Mouse (Mus musculus) embryonic facial prominence, embryonic 15.5 days (tissue): ENCODE results near the gene Psmd3. TPM values are rescaled to one million over a fixed set of nuclear protein-coding genes. Genes with fewer than 3 reads are reported as not detected.
"Not testable (repeated sequence)": the region's sequence is repeated elsewhere in the genome, so short reads cannot be mapped to it uniquely, and the experiment has no call there.

ENCODE experiments used
- ATAC-seq: fragments of 200-750 bp; cut with Nextera tagmentation; 2 replicates; pipeline ENCODE4 v1.8.0; 2017; ENCODE audit warnings: low read depth, moderate TSS enrichment; ENCODE audit not compliant: insufficient number of reproducible peaks, low FRiP score, low TSS enrichment
- H3K27ac ChIP-seq: fragments of 300-500 bp; sonication (generic); replicated peaks from 2 replicates; pipeline ENCODE4 v1.5.1; 2015; ENCODE audit warnings: mild to moderate bottlenecking, inconsistent platforms
- H3K27me3 ChIP-seq: fragments of 300-500 bp; sonication (generic); 2 replicates; pipeline ENCODE4 v1.6.1; 2015; ENCODE audit warnings: inconsistent platforms
- H3K36me3 ChIP-seq: fragments of 300-500 bp; sonication (generic); 2 replicates; pipeline ENCODE4 v1.6.1; 2015; ENCODE audit warnings: mild to moderate bottlenecking, inconsistent platforms
- H3K4me1 ChIP-seq: fragments of 300-500 bp; sonication (generic); 2 replicates; pipeline ENCODE4 v1.6.1; 2015; ENCODE audit warnings: inconsistent platforms
- H3K4me2 ChIP-seq: fragments of 300-500 bp; sonication (generic); replicated peaks from 2 replicates; pipeline ENCODE4 v1.6.1; 2015; ENCODE audit warnings: mild to moderate bottlenecking, inconsistent platforms
- H3K4me3 ChIP-seq: fragments of 300-500 bp; sonication (generic); replicated peaks from 2 replicates; pipeline ENCODE4 v1.5.1; 2015; ENCODE audit warnings: mild to moderate bottlenecking, inconsistent platforms
- H3K9ac ChIP-seq: fragments of 300-500 bp; sonication (generic); 2 replicates; pipeline ENCODE4 v1.6.1; 2015; ENCODE audit warnings: inconsistent platforms
- H3K9me3 ChIP-seq: fragments of 300-500 bp; sonication (generic); replicated peaks from 2 replicates; pipeline ENCODE4 v1.6.1; 2016; ENCODE audit warnings: inconsistent platforms
- WGBS: fragments of 180-500 bp; shearing (Covaris S2); methylation state at CpG from one replicate; pipeline ENCODE4 v1.1.7; 2015; 5-methylcytosine and 5-hydroxymethylcytosine counted together
- polyA plus RNA-seq: library from polyadenylated mRNA; unstranded; fragments of >200 nt; fragmentation: Nextera tagmentation; extraction: Ambion mirVana; gene quantifications from 2 replicates; pipeline ENCODE4 v1.2.1, GENCODE M21; 2015

Psmd3 gene
- polyA plus RNA-seq, result 204 and 214 TPM in 2 replicates

DNA sequence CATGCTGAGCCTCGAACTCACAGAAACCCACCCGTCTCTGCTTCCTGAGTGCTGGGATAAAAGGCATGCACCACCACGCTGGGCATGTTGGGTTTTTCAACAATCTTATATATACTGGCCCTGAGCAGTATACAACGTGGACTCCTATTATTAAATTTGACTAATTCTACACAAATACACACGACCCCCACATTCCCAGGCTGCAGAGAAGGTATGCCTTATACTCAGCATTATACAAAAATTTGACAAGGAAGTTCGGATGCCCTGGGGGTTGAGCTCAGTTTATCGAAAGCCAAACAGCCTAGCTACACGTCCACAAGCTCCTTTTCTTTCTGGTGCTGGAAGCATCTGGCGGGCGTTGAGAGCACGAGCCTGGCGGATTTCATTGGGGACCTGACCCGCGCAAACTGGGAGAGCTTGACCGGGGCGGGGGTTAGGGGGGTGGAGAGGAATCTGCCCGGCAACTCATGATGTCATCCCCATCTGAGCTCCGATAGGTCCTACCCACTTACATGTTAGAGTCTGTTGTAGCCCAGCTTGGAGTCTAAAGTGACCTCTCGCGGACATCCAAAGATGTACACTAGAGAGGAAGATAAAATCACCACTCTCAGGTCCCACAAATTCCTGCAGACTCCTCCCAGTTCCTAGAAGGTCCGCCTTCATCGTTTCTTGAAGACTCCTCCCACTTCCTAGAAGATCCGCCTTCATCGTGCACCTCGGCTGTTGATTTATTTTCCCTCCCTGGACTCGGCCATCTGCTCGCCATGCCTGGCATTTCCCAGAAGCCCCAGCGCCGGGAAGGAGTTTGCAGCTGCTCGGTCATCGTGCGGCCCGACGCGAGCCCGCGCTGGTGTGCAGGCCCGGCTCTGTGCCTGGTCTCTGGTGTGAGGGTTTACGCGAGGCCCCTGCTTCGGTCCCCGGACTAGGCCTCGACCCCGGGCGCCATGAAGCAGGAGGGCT lies at the start of gene Psmd3:
Gene Psmd3 (plus strand): TSS at position 769 of the 960 bp plus-strand sequence.
- Histone ChIP-seq H3K27ac (peak within 1 kb of the TSS; percentile 83), H3K4me3 (peak within 1 kb of the TSS; percentile 78), H3K27me3 (no peaks in the 10 kb centered on the region), H3K9me3 (no peaks in the 10 kb centered on the region), H3K36me3 (peaks cover 22% of the 10 kb centered on the region), H3K4me1 (peaks cover 7% of the 10 kb centered on the region), H3K4me2 (peak within 1 kb of the TSS; percentile 70), H3K9ac (peak within 1 kb of the TSS; percentile 96)
- ATAC-seq, result peak; percentile 94
- 3% methylated on average over 45 of the region's 45 CpGs for WGBS

DNA sequence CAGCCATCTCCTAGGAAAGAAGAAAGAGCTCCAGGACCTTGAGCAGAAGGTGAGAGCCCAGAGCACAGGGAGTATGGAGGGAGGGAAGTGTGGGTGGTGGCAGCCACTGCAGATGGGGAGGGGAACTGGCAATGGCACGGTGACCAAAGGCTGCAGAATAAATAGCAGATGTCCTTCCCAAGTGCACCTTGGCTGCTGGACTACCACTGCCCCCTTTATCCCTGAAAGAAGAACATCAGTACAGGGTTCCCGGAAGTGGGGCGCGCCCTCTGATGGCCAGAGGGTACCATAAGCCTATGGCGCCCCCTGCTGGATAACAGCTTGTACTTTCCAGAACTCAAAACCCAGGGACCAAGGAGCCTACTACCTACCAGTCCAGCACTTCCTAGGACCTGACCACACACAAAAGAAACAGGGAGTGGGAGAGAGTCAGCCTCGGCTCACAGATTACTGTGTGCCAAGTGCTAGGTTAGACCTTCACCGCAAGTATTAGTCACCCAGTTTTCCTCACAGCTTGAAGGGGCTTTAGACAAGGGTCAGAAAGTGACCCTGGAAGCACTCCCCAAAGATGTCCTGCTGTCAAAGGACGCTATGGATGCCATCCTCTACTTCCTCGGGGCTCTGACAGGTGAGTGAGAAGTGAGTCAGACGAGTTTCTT lies 46.9 kb upstream of the Psmd3 start:
- not testable (repeated sequence) for H3K9ac ChIP-seq, H3K9me3 ChIP-seq, H3K27me3 ChIP-seq, H3K36me3 ChIP-seq, H3K4me2 ChIP-seq, ATAC-seq, H3K4me1 ChIP-seq, H3K27ac ChIP-seq, H3K4me3 ChIP-seq
- 30% methylated on average over 10 of the region's 10 CpGs for WGBS

DNA sequence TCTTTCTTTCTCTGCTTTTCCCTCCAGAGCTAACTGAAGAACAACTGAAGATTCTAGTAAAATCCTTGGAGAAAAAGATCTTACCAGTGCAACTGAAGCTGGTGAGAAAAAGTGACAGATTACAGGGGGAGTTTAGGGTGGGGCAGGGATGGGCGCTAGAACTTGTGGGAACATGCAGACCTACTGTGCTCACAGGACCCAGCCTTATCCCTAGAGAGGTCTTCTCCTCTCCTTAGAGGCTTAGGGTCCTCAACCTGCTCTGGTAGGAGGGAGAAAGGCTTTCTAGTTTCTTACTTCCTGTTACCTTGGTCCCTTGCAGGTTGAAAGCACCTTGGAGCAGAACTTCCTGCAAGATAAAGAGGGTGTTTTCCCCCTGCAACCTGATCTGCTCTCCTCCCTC lies 44.9 kb upstream of the Psmd3 start:
- Histone ChIP-seq H3K27ac (no peak overlapping the region), H3K27me3 (0 out of 2 replicates have a peak, but pooled peaks cover 5% of the 10 kb centered on the region), H3K9me3 (no peaks in the 10 kb centered on the region), H3K9ac (no peak overlapping the region), H3K4me2 (no peak overlapping the region), H3K4me1 (no peaks in the 10 kb centered on the region), H3K4me3 (no peak overlapping the region), H3K36me3 (no peaks in the 10 kb centered on the region)
- no peak for ATAC-seq
- 78% methylated on average over 1 of the region's 1 CpGs for WGBS

DNA sequence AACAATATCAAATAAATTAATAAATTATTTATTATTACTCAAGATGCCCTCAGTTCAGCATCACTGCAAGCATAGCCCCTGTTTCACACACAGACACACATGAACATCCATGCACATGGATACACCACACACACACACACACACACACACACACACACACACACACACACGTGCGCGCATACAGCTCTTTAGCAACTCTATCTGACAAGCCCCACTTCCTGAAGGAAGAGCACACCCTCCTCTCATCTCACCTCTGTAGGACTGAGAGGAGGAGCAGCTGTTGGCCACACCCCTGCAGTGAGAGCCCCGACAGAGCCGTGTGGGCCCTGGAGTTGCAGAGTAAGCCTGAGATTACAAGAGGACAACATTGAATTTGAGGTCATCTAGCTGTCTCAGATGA lies 42.3 kb upstream of the Psmd3 start:
- H3K9me3 ChIP-seq, result no peaks in the 10 kb centered on the region
- no peak overlapping the region for H3K4me2 ChIP-seq
- H3K9ac ChIP-seq, result no peak overlapping the region
- H3K27ac ChIP-seq, result no peak overlapping the region
- H3K4me3 ChIP-seq, result no peak overlapping the region
- 0 out of 2 replicates have a peak, but pooled peaks cover 5% of the 10 kb centered on the region for H3K27me3 ChIP-seq
- no peak for ATAC-seq
- H3K4me1 ChIP-seq, result no peaks in the 10 kb centered on the region
- 64% methylated on average over 5 of the region's 5 CpGs for WGBS
- no peaks in the 10 kb centered on the region for H3K36me3 ChIP-seq

DNA sequence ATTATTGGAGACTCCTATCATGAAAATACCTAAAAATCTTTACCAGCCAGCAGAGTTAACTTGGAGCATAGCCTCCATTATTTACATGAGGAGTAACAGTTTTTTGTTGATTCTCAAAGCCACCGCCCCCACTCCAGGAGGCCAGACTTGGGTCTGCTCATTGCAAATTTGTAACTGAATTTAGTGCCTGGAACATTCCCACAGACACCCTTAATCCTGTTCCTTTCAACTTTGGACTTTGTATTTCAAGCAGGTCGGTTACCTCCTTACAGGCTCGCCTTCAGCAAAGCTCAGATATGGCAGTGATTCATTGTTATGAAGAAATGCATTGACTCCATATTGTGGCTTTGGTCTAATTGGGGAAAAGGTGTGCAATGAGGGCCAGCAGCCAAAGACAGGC lies 37.6 kb upstream of the Psmd3 start:
- H3K4me3 ChIP-seq, result no peak overlapping the region
- peaks cover 15% of the 10 kb centered on the region for H3K27me3 ChIP-seq
- no peaks in the 10 kb centered on the region for H3K9me3 ChIP-seq
- no peak overlapping the region for H3K9ac ChIP-seq
- no peaks in the 10 kb centered on the region for H3K36me3 ChIP-seq
- no peaks in the 10 kb centered on the region for H3K4me1 ChIP-seq
- no peak overlapping the region for H3K27ac ChIP-seq
- WGBS, result 78% methylated on average over 3 of the region's 3 CpGs
- H3K4me2 ChIP-seq, result no peak overlapping the region
- no peak for ATAC-seq

DNA sequence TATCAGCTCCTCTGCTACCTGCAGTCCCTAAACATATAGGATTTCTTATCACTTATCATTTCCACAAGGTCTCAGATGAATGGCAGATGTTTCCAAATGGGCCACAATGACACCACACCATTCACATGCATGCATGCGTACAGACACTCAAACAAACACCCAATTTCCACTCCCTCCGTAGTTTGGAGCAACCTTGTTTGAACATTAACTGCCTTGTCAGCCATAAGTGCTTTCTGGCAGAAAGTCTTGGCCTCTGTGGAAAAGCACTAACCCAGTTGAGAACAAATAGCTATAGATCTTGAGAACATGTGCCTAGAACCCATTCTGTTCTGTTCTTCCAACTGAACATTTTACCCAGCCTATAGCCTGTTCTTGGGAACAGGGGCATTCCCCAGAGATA lies 36.4 kb upstream of the Psmd3 start:
- Histone ChIP-seq H3K9ac (no peak overlapping the region), H3K27ac (no peak overlapping the region), H3K27me3 (peaks cover 19% of the 10 kb centered on the region), H3K4me2 (no peak overlapping the region), H3K36me3 (no peaks in the 10 kb centered on the region), H3K4me1 (no peaks in the 10 kb centered on the region), H3K4me3 (no peak overlapping the region), H3K9me3 (no peaks in the 10 kb centered on the region)
- ATAC-seq, result no peak
- 75% methylated on average over 2 of the region's 2 CpGs for WGBS

DNA sequence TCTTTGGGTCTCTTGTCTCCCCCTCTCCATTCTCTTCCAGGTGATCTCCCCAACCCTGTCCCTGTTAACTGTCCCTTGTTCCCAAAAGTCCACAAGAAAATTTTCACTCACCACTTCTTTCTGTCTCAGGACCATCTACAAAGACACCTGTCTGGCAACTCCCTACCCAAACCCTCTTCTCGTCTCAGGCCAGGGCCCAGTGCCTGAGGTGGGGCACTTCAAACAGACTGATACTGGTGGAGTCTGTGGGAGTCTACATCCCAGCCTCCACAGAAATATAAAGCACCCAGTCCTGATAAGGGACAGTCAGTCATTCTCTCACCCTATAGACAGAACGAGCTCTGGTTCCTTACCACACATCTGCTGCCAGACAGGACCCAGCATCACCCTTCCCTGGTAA lies 35.9 kb upstream of the Psmd3 start, which contains the start of gene Gsdma2:
Gene Gsdma2 (plus strand): TSS at position 301 of the 400 bp plus-strand sequence.
- WGBS, result 58% methylated on average over 2 of the region's 2 CpGs
- H3K27me3 ChIP-seq, result peaks cover 16% of the 10 kb centered on the region
- H3K27ac ChIP-seq, result no peak within 1 kb of the TSS
- no peak within 1 kb of the TSS for H3K4me2 ChIP-seq
- no peaks in the 10 kb centered on the region for H3K4me1 ChIP-seq
- H3K4me3 ChIP-seq, result no peak within 1 kb of the TSS
- no peaks in the 10 kb centered on the region for H3K9me3 ChIP-seq
- H3K36me3 ChIP-seq, result no peaks in the 10 kb centered on the region
- ATAC-seq, result no peak
- H3K9ac ChIP-seq, result no peak within 1 kb of the TSS

DNA sequence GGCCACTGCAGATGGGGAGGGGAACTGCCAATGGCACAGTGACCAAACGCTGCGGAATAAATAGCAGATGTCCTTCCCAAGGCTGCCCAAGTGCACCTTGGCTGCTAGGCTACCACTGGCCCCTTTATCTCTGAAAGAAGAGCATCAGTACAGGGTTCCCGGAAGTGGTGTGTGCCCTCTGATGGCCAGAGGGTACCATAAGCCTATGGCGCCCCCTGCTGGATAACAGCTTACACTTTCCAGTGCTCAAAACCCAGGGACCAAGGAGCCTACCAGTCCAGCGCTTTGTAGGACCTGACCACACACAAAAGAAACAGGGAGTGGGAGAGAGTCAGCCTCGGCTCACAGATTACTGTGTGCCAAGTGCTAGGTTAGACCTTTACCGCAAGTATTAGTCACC lies 27.3 kb upstream of the Psmd3 start:
- not testable (repeated sequence) for H3K27me3 ChIP-seq, H3K4me1 ChIP-seq, H3K4me3 ChIP-seq, H3K27ac ChIP-seq, H3K4me2 ChIP-seq, H3K36me3 ChIP-seq, ATAC-seq, H3K9ac ChIP-seq, H3K9me3 ChIP-seq
- 11% methylated on average over 7 of the region's 7 CpGs for WGBS

DNA sequence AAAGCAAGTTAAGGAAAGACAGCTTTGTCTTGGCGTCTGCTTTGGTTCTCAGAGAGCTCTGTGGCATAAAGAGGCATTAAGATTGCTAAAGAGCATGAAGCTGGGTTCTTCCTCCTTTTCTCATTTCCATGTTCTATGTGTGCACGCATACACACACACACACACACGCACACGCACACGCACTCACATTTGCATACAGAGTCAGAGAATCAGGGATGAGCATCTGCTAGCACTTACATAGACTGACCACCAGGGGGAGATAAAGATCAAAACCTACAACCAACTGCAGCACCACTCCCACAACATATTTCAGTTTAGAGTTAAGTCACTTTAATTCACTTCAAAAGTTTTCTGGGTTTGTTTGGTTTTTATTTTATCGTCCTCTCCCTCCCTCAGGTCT lies 21.8 kb upstream of the Psmd3 start:
- Histone ChIP-seq H3K36me3 (no peaks in the 10 kb centered on the region), H3K27ac (no peak overlapping the region), H3K27me3 (no peaks in the 10 kb centered on the region), H3K4me3 (no peak overlapping the region), H3K4me1 (no peaks in the 10 kb centered on the region), H3K9ac (no peak overlapping the region), H3K4me2 (no peak overlapping the region), H3K9me3 (no peaks in the 10 kb centered on the region)
- ATAC-seq, result no peak
- 10% methylated on average over 6 of the region's 6 CpGs for WGBS

DNA sequence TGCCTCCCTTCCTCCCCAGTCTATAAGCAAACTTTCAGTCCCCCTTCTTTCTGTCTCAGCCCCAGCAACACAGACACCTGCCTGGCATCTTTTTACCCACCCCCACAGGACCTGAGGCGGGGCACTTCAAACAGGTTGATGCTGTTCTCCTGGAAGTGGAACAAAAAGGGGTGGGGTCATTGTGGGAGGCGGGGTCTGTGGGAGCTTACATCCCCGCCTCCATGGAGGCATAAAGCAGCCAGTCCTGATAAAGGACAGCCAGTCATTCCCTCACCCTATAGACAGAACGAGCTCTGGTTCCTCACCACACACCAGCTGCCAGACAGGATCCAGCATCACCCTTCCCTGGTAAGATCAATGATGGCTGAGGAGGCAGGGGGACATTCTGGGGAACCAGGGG lies 18.3 kb upstream of the Psmd3 start, which contains the start of gene Gsdma:
Gene Gsdma (plus strand): TSS at position 261 of the 400 bp plus-strand sequence.
- Histone ChIP-seq H3K4me2 (no peak within 1 kb of the TSS), H3K4me1 (no peaks in the 10 kb centered on the region), H3K27me3 (peaks cover 13% of the 10 kb centered on the region; the same call in 1 of the 2 replicates), H3K36me3 (no peaks in the 10 kb centered on the region), H3K9me3 (no peaks in the 10 kb centered on the region), H3K27ac (no peak within 1 kb of the TSS), H3K9ac (no peak within 1 kb of the TSS), H3K4me3 (no peak within 1 kb of the TSS)
- ATAC-seq, result 0 out of 2 replicates have a peak, but pooled peaks have one; percentile 40
- 17% methylated on average over 4 of the region's 4 CpGs for WGBS

DNA sequence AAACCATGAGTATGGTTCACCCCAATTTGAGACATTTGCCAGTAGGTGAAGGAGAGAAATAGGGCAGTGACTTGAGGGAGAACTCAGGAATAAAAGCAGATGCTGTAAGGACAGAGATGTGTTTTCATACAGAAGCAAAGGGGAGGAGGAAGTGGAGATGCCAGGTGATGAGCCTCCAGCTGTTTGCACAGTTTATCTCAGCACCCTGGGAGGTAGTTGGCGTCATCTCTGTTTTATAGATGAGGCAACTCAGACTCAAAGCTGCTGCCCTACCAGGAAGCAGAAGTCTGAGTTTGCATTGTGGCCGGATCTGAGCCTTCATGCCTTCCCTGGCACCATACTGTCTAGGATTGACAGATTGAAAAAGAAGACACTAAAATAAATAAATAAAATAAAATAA lies 13.4 kb upstream of the Psmd3 start:
- no peak overlapping the region for H3K4me3 ChIP-seq
- no peak for ATAC-seq
- H3K4me2 ChIP-seq, result no peak overlapping the region
- H3K27ac ChIP-seq, result no peak overlapping the region
- H3K4me1 ChIP-seq, result no peaks in the 10 kb centered on the region
- no peak overlapping the region for H3K9ac ChIP-seq
- WGBS, result 61% methylated on average over 2 of the region's 2 CpGs
- H3K27me3 ChIP-seq, result peaks cover 13% of the 10 kb centered on the region; the same call in 1 of the 2 replicates
- H3K36me3 ChIP-seq, result no peaks in the 10 kb centered on the region
- H3K9me3 ChIP-seq, result no peaks in the 10 kb centered on the region
